Mouse (Mus musculus) common myeloid progenitor, adult 5-6 weeks (primary cell): ENCODE measurements around the gene Fgr. TPM values are rescaled to one million over a fixed set of nuclear protein-coding genes. Genes with fewer than 3 reads are reported as not detected.

Experiments
- ATAC-seq: replicated peaks from 2 replicates; pipeline ENCODE4 v1.8.0; 2016; ENCODE audit warnings: low read depth, mild to moderate bottlenecking, moderate TSS enrichment, inconsistent platforms; ENCODE audit not compliant: poor library complexity, severe bottlenecking
- total RNA-seq: library from RNA; stranded (forward); fragments of 200-1000, 187-1606 nt; gene quantifications from 2 replicates; pipeline ENCODE4 v1.2.3, GENCODE M21; 2017

Fgr gene
- total RNA-seq, 1 experiment from 2014 or later = 0.96 TPM

GRCm38 (mm10) chr4:133014088-133014487 is 40.2 kb downstream of the Fgr start:
- ATAC-seq = no peak

GRCm38 (mm10) chr4:133014896-133015709 is 41.2 kb downstream of the Fgr start:
- no peak for ATAC-seq

GRCm38 (mm10) chr4:133015710-133016651 is 42.1 kb downstream of the Fgr start:
- ATAC-seq = no peak

- no peak for ATAC-seq
Measured at GRCm38 (mm10) chr4:133016677-133017415, 43.0 kb downstream of the Fgr start.

GRCm38 (mm10) chr4:133017597-133018262 is 43.8 kb downstream of the Fgr start:
- ATAC-seq = no peak

- no peak for ATAC-seq
Measured at GRCm38 (mm10) chr4:133018263-133018798, 44.4 kb downstream of the Fgr start.

- ATAC-seq = no peak
Measured at GRCm38 (mm10) chr4:133020721-133021120, 46.8 kb downstream of the Fgr start.

GRCm38 (mm10) chr4:133021181-133021671 is 47.3 kb downstream of the Fgr start:
- ATAC-seq = no peak

GRCm38 (mm10) chr4:133022217-133022616 is 48.3 kb downstream of the Fgr start:
- no peak for ATAC-seq

GRCm38 (mm10) chr4:133022954-133023635 is 49.2 kb downstream of the Fgr start:
- no peak for ATAC-seq

GRCm38 (mm10) chr4:133023636-133024035 is 49.7 kb downstream of the Fgr start:
- no peak for ATAC-seq

GRCm38 (mm10) chr4:133024404-133024803 is 50.5 kb downstream of the Fgr start:
- ATAC-seq = no peak

- no peak for ATAC-seq
Measured at GRCm38 (mm10) chr4:133024969-133025685, 51.2 kb downstream of the Fgr start.

- ATAC-seq = no peak
Measured at GRCm38 (mm10) chr4:133026272-133026671, 52.4 kb downstream of the Fgr start.

GRCm38 (mm10) chr4:133026826-133027375 is 53.0 kb downstream of the Fgr start:
- peak; percentile 54; the same call in 1 of the 2 replicates for ATAC-seq

GRCm38 (mm10) chr4:133027721-133028120 is 53.8 kb downstream of the Fgr start:
- ATAC-seq = no peak

GRCm38 (mm10) chr4:133028193-133028592 is 54.3 kb downstream of the Fgr start:
- ATAC-seq = no peak

GRCm38 (mm10) chr4:133028875-133029274 is 55.0 kb downstream of the Fgr start:
- ATAC-seq = no peak
